Mouse (Mus musculus): Measurements from ENCODE around the gene Tor3a. TPM values are rescaled to one million over a fixed set of nuclear protein-coding genes. Genes with fewer than 3 reads are reported as not detected.
A peak's percentile ranks its signal among the peaks of the same experiment; 100 is the strongest.

The Tor3a gene
- total RNA-seq (2021): 1 to 10 TPM; 5.9 to 7.1 TPM

DNA sequence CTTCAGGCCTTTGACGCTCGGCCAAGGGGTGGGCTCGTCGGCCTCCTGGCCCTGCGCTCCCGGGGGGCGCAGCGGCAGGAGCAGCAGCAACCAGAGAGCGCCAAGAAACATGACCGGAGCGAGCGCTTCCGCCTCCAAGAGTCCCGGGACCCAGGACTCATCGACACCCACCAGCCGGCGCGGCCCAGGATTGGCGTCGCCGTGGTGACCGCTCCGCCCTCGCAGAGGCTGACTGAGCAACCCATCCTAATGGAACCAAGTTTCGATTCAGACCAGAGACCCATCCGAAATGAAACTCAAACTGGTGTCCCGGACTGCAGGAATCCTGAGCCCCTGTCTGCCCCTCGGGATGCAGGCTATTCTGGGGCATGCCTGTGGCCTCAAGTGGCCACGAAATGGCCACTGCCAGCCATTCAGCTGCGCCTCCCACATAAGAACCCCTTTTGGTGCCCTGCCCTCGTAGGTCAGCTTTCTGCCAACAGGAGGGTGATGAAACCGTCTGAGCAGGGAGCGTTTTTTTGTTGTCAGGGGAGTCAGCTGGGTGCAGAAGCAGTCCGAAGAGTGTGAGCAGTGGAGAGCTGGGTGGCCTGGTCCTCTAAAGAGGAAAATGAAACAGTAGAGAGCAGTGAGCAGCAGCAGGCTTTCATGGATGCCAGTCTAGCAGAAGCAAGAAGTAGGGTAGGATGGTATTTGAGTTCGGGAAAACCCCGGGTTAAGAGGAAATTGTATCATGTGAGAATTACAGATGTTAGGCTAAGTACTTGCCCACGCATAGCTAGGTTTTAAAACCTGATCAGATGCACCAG, at the start of gene Tor3a:
Gene Tor3a (minus strand): TSS at position 162 of the 806 bp plus-strand sequence.
- peak; percentile 69 to 71 for DNase-seq

DNA sequence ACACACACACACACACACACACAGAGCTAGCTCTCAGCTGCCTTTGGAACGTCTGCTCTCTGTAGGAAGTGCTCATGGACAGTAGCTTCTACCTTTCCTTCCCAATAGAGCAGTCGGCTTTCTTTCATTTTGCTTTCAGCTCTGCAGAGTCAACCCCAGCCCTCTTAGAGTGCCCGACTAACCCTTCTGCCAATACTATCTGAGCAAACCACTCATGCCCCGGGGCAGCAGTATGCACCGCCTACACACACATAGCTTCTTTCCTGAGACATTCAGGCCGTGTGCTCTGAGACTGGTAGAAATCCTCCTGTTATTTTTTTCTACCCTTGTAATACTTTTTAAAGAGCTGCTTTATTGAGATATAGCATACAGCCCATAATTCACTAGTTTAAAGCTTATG, 47.9 kb upstream of the Tor3a start:
- DNase-seq: no peak

DNA sequence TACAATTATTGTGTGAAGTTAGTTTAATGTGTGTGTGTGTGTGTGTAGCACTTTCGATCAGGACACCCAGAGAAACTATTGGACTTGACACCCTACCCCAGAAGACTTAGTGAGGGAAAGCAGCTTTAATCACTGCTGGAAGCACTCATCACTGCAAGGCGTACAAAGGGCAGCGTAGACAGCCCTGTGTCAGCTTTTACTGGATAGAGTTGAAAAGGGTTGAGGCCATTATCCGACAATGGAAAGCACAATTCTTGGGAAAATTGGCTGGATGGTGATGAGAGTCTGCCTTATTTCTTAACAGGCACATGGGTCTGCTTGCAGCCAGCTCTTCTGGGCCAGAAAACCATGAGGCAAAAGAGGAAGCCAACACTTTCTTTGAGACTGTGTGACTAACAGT, 45.9 kb upstream of the Tor3a start:
- DNase-seq: no peak

DNA sequence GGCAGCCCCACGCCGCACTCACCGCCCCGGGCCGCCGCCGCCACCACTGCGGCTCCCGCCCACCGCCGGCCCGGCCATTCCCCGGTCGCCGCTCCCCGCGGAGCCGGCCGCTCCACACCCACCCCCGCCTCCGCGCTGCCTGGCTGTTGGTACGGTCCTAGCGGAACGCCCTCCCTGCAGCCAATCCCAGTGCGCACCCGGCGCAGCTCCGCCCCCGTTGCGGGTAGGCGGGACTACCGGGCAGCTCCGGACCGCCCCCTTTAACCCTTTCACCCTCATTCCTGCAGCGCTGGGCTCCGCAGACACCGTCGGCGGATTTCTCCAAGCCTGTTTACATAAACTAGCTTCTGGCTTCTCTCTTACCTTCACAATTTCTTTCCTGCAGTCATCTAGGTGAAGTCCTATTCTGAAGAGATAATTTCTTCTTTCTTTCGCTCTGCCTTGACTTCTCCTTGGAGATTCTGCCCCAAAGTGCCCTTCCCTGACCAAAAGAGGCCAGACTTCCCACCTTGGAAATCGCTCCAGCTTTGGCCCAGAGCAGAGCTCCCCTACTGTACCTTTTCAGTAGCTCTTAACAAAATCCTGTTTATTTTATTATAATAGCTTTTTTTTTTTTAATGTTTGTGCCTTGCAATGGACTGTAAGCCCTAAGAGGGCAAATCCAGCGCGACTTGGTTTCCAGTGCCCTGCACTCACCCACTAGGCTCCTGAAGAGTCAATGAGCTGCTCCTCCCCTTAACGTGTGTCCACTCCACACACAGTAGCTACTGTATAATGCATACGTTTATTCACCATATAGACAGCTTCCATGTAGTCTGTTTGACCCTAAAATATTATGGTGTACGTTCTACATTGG, 45.0 kb upstream of the Tor3a start, which contains the start of gene Fam20b:
Gene Fam20b (minus strand): TSS at position 137 of the 856 bp plus-strand sequence.
- DNase-seq: peak; percentile 96 to 97

DNA sequence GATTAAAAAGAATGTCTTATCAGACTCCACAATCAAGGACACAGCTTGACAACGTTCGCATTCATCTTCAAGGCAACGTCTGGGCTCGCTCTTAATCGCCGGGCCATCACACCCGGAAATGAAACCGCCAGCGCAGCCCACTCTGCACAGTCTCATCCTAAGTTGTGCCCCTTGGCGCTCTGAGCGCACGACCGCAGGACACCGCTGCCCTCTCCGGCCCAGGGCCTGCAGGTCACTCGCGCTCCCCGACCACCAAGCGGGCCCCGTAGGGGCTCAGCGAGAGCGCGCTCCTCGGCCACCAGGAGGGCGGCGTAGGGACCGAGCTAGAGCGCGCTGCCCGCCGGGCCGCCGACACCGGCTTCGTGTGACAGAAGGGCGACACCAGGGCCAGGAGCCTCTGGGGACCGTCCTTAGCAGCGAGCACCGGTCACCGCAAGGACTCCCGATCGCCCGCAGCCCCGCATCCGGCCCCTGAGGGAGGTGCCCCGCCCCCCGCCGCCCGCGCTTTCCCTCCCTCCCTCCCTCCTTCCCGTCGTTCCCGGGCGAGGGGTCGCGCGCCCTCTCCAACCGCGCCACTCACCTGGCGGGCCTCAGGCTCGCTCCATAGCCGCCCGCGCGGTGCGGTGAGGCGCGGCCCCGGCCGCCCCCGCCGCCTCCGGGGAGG, 44.3 kb upstream of the Tor3a start:
- peak; percentile 45 to 49 for DNase-seq

DNA sequence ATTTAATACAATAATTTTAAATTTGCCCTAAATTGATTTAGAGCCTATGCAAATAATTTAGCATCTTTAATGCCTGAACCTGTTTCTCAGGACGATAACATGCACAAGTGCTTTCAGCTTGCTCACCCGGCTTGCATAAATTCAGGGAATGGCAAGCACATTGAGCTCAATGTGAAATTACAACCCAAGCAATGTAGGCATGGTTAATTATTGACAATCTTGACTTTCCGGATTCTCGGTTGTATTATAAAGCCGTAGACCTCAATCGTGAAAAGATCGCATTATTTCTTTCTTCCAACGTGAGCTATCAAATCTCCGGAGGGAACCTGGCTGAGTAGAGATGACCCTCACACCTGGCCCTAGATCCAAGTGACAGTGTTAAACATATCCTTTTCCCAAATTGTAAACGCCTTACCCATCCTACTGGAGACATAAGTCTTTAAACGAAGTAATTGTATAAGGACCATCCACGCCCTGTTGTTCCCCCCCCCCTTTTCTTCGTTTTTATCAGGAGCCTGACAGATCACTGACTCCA, 43.7 kb upstream of the Tor3a start:
- no peak for DNase-seq

DNA sequence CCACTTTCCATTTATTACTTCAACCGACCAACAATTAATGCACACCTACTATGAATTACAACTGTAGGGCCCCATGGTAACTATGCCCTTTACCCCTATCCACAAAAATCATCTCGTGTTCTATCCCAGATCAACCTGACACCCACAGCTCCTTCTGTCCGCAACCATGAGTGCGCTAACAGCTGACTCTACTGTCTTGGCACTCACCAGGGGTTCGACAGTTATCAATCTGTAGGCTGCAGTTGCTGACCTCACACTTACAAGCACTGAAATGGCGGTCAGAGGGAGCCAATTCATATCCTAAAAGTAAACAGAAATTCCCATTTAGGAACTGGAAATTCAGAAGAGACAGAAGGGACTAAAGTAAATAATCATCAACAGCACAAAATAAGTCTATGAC, 42.5 kb upstream of the Tor3a start:
- no peak for DNase-seq

DNA sequence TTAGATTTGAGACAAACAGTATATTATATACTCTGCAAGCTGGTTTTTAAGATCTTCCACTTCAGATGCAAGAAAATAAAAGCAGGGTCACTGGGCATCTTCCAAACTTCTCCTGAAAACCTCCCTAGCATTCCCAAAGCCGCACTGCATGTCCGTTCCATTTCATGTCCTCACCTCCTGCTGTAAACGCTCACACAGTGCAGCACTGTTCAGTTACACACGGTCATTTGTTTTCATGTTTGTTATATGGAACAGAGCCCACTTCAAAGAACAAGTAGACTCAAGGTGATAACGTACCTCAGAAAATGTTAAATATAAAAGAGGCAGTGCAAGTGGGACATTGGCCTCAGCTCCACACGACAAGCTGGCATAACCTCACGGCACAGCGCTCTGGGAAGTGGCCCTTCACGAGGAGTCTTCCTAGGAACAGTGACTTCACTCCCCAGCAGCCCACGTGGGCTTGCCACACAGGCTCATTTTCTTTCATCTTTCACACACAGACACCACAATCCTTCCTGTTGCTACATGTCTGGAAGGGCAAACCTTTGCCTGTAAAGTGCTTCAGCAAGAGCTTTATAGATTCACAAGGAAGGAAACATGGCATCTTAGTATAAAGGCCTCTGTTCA, 36.4 kb upstream of the Tor3a start:
- no peak for DNase-seq

DNA sequence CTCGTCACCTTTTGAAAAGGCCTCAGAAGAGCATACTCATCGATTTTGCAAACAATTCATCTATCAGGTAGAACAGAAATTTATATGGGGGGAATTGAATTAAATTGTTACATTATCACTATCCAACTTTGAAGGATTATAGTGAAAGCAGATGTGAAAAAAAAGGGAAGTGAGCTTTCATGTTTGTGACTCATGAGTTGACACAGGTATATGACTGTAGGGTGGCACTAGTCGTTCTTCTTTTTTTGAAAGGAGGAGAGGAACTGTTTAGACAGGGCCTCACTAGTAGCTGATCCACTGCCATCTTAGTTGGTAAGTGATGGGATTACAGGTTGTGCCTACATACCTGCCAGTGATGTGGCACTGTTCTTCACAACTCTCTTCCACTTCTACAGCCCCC, 34.5 kb upstream of the Tor3a start:
- no peak for DNase-seq

DNA sequence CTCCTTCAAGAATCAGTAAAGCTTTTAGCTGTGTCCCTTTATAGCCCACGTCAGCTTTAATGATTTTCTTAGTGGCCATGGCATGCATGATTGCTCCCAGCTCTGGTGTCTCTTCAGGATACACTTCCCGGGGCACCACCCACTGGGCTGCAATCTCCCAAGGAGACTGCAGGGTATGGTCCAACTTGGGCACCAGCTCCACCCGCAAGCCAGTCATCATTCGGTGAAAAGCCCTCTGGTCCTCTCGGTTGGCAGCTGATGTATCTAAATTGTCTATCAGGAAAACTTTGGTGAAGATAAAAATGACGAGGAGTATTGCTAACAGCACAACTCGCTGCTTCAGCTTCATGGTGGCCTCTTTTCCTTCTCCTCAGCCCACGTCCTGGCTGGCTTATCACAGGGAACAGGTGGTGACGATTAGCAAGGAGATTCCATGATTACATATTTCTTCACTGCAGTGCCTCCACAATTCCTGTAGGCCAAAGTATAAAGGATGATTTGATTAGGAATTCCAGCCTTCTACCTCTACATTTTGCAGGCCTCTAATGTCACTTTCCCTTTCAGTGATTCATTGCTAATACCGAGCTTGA, 31.6 kb upstream of the Tor3a start:
- DNase-seq: no peak

DNA sequence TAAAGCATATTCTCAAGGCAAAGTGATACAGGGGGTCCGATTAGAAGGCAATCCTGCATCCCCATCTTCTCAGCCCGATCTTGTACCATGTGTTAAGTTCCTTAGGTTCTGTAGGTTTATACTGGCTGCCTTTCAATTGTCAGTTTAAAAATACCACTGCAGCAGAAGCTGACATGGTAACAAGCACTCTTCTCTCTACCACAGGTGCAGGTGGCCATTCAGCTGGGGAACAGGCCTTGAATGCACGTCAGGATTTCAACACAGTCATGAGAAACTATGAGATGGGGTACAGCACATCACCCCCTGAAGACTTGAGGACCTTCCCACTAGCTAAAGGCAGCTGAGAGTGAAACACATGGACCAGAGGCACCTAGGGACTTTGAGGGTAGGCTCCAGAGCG, 29.3 kb upstream of the Tor3a start:
- DNase-seq: no peak

DNA sequence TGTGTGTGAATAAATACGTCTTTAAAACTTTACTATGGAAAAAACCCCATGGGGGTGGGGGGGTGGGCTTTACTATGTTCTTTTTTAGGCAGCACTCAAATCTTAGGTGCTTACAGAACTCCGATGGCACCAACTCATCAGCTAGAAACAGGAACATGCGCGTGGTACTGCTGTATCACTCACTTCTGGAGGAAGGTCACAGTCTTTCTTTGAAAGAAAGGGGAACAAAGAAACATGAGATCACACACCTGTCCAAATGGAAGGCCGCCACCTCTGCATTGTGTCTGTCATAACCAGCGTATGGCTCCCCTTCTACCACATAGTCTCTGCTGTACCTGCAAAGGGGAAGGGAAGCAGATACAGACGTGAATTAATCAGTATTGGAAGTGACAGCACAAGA, 28.0 kb upstream of the Tor3a start:
- DNase-seq: no peak

DNA sequence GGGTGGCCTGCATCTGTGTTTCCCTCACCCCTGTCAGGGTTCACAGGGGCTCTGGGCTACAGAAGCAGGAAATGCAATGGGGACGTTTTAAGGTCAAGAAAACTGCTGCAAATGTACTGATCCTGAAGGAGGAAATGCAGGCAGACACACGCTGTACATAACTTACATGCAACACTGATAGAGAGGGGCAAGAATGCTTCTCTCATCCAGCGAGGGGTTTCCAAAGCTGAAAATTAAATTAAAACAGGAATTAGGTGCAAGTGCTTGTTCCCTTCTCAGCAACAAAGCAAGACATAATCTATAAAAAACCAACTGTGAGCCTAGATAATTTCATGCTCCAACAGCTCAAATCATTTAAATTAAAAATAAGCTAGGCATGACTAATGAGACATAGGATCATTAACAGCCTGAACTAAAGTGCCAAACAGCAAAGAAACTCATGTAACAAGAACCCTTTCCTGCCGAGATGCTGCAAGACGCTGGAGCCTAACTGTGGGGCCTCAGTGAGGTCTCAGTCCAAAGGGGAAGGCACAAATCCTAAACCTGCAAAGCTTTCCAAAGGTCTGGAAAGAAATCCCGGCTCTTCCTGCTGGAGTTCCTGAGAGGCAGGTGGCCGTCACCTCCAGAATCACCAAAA, 12.0 kb upstream of the Tor3a start:
- no peak for DNase-seq

DNA sequence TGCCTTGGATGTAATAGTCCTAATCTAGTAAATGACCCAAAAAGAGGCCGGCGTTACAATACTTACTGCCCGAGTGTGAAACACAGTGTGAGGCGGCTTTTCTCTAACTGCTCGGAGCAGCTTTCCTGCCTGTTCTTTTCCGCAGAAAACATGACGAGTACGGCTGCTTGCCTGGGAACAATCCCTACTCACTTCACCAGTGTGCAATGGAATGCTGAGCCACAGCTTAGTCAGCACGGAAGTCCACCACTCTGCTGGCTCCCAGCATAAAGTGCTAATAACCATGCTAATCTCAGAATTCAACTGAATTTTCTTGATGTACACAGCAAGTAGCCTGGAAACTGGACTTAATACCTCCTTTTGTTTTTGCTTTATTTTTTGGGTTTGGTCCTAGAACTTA, 5.4 kb upstream of the Tor3a start:
- DNase-seq: no peak

DNA sequence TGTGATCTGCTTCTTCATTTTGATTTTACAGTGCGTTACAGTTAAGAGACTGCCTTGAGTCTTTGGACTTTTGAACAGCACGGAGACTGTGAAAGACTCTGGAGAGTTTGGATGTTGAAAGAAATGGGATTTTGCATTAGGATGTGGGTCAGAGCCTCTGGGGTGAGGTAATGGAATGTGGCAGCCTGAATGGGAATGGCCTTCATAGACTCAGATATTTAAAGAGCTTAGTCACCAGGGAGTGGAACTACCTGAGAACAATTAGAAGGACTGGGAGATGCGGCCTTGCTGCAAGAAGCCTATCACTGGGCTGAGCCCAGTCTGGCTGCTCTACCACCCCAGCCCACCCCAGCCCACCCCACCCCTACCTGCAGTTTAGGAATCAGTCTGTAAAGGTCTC, 3.1 kb upstream of the Tor3a start:
- DNase-seq: no peak

DNA sequence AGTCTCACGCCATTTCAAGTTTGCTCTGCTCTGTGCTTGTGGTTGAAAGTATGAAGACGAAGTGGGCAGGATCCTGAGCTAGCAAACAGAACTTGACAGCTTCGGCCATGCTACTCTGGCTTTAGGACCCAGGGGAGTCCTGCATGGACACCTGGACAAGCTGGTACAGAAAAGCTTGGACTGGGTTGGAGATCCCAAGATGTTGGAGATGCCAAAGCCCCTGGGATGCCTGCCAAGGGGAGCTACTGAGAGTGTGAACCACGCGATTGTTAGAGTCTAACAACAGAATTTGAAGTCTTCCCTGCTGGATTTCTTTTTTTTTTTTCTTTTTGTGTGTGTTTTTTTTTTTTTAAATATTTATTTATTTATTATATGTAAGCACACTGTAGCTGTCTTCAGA, 2.4 kb upstream of the Tor3a start:
- DNase-seq: no peak

DNA sequence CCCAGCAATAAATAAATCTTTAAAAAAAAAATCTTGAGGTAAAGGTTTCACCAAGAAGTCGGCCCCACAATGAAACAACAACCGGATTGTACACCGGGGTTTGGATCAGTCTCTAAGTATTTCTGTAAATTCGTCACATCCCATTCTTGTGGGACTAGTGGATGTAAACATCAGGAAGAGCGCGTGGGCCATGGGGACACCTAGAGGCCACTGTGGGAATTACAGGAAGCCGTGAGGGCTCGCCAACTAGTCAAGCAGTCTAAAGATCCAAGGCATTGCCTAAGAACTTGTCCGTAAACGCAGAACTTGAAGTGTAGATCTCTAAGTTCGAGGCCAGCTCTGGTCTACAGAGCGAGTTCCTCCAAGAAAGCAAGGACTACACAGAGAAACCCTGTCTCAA, 2.0 kb upstream of the Tor3a start:
- DNase-seq: no peak

DNA sequence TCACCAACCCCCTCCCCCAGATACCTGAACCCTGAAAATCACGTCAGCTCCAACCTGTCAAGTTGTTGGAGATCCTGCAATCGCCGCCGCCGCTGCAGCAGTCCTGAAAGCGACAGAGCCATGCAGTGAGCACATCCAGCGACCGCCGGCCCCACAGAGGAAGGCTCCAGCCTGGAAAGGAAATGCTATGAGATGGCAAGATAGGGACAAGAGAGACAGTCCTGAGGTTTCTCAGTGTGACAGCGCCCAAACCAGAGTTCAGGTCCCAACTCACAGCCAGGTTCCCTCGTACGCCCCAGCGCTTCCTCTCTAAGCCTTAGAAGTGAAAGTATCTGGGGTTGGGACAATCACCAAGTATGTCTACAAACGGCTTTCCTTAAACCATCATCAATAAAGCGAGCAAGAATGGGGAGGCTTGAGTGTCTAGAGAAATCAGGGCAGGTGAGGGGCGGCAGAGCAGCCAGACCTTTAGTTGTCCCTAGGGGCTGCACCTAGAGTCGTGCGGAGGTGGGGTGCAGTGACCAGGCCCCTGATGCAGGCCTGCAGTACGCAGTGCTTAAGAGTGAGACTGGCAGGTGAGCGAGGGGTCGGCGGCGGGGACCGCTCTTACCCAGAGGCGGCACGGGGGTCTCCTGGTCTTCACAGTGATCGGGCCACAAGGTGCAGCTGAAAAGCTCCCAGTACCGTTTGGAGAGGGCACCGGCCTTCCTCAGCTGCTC, 521 bp downstream of the Tor3a start:
- no peak for DNase-seq

DNA sequence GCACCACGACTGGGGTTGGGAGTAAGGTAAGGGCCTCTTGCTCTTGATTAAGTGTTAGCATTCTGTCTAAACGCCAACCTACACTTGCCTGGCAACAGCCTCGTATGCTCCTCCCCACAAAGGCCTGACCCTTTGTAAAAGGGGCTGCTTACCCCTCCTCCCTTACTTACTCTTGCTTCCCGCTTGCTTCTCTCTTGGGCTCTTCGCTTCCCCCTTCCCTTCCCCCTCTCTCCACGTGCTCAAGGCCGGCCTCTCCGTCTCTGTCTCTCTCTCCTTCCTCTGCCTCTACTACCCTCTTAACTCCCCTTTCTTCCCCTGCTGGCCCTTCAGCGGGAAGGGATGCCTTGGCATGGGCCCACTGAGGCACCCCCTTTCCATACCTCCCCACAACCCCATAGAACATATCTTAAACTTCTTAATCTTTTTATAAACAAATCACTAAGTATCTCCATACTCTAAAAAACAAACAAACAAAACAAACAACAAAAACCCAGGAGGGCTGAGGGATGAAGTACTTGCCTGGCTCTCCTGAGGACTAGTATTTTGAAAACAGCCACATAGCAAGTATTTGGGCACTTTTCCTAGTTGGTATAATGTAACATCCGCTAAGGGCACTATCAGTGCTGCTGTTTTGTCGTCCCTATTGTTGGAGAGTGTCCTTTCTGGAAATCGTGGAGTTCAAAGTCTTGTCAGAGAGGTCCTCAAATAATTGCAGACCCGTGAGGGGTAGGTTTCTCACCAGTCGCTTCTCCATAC, 1.3 kb downstream of the Tor3a start:
- no peak for DNase-seq

DNA sequence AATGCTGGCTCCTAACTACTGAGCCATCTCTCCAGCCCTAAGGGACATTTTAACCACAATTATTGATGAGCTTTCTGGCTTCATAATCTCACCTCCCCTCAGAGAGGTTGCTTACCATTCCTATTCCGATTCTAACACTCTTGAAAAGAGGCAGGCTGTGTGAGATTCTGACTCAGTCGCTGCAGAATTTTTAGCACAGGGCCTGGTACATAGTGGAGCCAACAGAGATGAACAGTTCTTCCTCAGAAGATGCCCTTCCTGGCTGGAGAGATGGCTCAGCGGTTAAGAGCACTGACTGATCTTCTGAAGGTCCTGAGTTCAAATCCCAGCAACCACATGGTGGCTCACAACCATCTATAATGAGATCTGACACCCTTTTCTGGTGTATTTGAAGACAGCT, 2.2 kb downstream of the Tor3a start:
- DNase-seq: no peak
